Mouse (Mus musculus) urinary bladder, adult 18-20 months (tissue): ENCODE measurements around the gene Cyp2d22.
"Not testable (repeated sequence)": the region's sequence is repeated elsewhere in the genome, so short reads cannot be mapped to it uniquely, and the experiment has no call there.

Source experiments
- DNase-seq, 2 experiments: peaks; one replicate each; pipeline ENCODE4 v3.0.0; 2022; ENCODE audit warnings: low spot score in 2 of 2, mixed read lengths in 2 of 2

The Cyp2d22 gene

DNA sequence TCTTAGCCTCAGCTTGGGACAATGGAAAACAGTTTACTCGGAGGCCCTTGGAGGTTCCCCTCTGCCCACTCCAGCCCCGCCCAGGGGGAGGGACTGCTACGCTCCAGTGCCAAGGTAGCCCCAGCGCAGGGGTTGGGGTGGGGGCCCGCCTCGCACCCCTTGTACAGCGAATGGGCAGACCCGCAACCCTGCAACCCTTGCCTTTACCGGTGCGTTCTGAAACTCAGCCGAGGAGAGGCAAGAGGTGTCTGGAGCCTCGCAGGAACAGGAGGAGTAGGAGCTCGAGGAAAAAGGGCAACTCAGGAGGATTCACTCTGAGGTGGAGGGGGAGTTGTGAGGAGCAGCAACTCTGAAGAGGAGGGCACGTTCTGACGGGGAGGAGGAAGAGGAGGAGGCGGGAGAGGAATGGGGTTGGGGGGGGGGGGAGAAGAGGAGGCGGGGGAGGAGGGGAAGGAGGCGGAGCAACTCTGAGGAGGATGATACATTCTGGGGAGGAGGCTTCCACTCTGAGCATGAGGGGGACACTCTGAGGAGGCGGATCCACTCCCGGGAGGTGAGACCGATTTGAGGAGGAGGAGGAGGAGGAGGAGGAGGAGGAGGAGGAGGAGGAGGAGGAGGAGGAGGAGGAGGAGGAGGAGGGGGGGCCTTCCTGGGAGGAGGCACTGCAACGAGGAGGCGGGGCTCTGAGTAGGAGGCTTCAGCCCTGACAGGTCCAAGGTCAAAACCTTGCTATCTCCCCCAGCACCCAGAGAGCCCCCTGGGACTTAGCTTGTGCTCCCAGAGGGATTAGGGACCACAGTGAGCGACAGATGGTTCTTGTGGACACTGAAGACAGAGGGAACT lies at the start of gene Cyp2d22:
Gene Cyp2d22 (minus strand): TSS at position 390 of the 843 bp plus-strand sequence.
- peak; percentile 38 to 44 for DNase-seq

DNA sequence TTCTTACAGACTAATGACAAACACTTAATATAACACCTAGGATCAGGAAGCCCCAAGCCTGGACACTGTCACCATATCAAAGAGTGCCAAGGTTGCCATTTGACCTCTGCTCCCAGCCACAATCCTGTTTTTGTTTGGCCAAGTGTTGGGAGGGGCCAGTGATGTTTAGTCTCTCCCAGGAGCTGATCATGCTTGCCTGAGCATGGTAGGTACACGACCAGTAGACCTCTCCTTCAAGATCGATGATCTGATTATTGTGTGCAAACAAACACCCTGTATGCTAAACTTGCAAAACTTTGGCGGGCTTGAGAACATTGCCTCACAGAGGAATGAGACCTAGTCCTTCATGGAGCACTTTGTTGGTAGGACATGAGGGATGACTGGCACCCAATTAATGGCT lies 43.4 kb upstream of the Cyp2d22 start:
- no peak for DNase-seq

DNA sequence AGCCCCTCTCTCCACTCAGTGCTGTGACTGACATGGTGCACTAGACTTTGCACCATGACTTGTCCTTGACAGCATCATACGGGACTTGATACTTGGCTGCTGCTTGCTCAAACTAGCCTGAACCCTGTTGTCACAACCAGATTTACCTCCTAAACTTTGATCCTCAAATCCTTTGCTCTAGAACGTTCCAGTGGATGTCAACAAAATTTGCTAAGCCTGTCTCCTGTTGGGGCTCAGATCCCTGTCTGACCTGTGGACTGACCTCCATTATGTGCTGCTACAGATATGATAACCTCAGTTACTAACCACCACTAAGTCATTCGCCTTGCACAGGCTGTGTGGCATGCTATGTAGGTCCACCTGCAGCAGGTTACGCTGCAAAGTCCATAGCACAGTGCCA lies 42.9 kb upstream of the Cyp2d22 start:
- no peak for DNase-seq

- DNase-seq = no peak
Measured at GRCm38 (mm10) chr15:82418616-82419015, 38.6 kb upstream of the Cyp2d22 start.

DNA sequence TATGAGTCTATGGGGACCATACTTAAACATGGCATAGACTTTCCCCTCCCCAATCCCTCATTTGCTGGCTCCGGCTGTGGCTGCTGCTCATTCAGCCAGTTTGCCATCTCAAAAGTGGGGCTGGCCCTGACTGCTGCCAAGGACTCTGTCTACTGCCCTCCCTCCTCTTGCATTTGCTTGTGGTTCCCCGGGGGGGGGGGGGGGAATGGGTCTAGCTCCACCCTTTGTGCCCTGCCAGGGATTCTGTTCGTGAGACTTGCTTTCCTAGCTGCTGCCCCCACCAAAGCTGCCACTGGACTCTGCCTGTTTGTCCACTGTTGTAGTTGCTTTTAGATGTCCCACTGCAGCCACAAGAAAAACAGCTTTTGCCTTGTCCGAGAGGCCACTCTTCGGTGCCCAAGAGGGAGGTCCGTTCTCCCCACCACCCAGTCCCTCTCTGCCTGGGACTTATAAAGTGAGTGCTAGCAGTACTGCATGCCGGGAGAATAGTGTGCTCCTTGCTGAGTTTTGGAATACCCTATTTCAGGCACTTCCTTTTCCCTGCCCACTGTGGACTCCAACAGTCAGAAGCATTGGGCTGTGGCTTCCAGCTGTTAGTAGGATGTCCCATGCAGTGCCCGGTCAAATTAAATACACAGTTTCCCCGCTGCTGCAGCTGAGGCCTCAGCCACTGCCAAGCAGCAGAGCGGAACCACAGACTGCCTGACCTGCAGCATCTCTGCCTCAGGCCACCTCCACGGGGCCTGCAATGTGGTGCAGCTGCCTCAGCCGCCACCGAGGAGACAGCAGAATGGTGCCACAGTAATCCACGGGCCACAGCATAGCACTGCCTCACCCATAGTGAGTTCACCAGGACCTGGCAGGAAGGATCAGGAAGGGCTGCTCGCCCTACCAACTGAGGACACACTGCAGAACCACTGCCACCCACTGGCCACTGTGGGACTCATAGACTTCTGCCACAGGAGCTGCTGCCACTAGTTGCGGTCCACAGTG lies 37.0 kb upstream of the Cyp2d22 start:
- DNase-seq = peak; percentile 73 to 76

DNA sequence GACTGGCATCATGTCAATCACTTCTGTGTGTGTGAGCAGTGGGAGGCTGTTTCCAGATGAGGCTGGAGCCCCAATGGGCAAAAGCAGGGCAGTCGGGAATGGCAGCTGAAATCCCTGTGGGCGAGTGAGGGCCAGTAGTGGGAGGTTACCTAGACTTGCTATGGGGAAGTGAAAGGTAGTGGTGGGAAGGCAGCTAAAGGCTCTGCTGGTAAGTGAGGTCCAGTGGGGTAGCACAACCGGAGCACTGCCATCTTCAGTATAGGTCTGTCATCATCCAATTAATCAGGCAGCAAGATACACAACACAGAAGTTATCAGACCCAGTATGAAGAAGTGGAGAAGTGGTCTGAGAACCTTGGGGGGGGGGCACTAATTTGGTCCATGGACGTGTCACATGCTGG lies 27.5 kb upstream of the Cyp2d22 start:
- no peak for DNase-seq

DNA sequence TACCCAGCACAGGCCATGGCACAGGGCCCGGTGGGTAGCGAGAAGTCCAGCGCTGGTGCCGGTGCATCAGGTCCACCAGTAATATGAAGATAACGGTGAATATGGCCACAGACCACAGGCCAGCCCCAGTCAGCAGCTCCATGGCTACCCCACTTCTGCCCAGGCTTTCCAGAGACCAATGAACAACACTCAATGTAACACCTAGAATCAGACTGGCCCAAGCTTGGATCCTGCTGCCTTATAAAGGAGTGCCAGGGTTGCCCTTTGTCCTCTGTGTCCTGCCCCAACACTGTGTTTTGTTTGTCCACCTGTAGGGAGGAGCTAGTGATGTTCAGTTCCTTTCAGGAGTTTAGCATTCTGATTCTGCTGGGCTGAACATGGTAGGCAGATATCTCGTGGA lies 26.9 kb upstream of the Cyp2d22 start, which contains the start of gene Cyp2d10:
Gene Cyp2d10 (minus strand): TSS at position 215 of the 400 bp plus-strand sequence.
- DNase-seq = no peak

DNA sequence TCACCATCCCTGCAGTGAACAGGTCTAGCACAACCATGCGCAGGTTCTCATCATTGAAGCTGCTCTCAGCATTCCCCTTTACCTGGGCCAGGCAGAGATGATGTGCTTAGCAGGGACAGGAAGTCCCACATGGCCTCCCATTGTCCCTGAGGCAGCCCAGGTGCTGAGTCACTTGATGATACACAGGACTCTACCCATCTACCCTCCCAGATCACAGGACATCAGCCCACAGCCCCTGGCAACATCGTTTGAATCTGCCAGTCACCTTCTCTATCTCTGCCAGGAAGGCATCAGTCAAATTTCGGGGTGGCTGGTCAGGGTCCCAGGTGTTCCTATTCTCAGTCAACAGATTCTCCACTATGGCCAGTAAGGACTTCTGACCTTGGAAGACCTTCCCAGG lies 24.1 kb upstream of the Cyp2d22 start:
- no peak for DNase-seq

- DNase-seq = no peak
Measured at GRCm38 (mm10) chr15:82403606-82404005, 23.5 kb upstream of the Cyp2d22 start.

DNA sequence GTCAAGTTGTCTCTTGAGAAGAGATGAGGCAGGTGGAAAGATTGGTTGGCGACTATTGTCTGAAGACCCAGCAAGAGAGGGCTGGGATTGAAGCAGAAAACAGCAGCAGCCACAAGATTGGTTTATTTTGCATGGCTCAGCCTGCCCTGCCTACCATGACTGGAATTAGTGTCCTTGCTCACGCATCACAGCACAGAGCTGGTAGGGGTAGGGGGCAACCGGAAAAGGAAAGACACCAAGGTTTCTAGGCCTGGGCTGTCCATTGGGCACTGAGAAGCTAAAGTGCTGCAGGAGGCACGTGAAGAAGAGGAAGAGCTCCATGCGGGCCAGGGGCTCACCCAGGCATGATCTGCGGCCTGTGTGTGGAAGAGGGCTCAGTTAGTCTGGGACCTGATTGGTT lies 22.7 kb upstream of the Cyp2d22 start:
- no peak for DNase-seq

DNA sequence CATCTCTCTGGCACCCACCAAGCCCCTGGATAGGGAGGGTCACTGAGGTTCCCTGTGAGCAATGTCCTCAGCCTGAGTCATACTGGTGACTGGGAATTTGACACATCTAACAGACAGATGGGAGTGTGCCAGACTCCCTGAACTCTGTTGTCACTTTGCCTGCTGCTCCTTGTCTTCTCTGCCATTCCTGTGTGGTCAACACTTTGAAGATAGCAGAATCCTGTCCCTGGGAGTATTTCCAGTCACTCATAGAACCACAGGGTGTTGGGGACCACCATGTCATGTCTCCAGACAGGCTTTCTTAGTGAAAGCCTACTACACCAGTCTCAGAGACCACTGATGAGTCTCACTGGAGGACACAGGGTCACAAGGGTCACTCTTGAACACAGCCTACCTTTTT lies 22.0 kb upstream of the Cyp2d22 start:
- no peak for DNase-seq

DNA sequence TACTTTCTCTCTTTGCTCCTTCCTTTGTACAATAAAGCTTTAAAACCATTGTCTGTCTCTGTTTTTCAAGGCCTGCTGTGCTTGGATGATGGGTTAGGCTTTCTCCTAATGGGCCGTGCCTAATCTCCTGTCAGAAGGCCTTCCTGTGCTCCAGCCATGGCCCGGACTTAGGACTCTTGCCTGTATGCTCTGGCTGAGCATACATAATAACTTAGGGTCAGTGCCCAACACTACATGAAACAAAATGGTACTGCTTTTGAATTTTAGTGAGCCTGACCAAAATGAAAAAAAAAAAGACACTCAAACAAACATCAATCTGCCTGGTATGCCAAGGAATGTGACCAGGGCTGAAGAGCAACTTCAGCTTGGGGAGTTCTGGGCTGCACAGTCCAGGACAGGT lies 21.5 kb upstream of the Cyp2d22 start:
- DNase-seq = no peak

GRCm38 (mm10) chr15:82395955-82396354 lies 15.9 kb upstream of the Cyp2d22 start:
- DNase-seq = not testable (repeated sequence)

- DNase-seq = not testable (repeated sequence)
Measured at GRCm38 (mm10) chr15:82393922-82394321, 13.9 kb upstream of the Cyp2d22 start, which contains the start of gene Cyp2d11. Gene Cyp2d11, minus strand, starts transcription at chr15:82394022.

- DNase-seq = not testable (repeated sequence)
Measured at GRCm38 (mm10) chr15:82389916-82390315, 9.9 kb upstream of the Cyp2d22 start.

DNA sequence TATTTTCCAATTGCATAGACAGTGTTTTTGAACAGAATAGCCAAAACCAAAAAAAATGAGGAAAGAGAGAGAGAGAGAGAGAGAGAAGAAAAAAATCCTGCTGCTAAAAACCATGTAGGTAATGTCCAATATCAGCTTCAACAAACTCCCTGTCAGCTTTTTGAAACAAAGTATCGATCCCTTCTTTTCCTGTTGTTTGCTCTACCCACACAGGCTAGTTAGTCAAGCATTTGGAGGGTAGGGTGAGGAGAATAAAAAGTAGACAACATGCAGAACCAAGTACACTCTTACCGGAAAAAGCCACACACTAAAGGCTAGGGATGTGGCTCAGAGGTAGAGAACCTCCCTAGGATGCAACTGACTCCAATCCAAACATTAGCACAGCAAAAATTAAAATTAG lies 5.7 kb upstream of the Cyp2d22 start:
- DNase-seq = no peak

DNA sequence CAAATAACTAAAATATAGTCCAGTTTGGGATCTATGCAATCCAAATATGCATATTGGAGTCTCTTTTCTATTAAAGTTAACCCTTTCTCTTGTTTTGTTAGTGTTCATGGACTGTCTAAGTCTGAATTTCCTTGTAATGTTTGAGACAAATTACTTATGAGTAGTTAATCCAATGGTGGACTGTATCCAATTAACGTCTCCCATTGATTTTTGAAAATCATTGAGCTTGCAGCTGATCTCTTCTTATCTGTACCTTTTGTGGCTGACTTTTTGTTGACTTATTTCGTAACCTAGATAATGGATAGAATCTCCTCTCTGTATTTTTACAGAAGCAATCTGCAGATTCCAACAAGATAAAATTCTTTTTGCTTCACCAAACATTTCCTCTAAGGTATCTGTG lies 2.4 kb upstream of the Cyp2d22 start:
- no peak for DNase-seq

DNA sequence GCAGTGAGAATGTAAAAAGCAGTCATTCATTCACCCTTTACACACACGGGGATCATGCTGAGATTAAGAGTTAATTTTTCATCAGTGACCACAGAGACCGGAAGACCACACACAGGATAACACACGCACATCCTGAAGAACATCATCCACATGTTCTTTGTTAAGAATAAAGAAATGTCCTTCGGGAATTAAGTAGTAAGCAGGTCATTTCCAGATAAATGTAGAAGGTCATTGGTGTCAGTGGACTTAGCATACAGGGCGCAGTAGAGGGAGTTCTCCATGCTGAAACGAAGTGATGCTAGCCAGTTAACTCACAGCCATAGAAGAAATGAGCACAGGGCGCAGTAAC lies 628 bp upstream of the Cyp2d22 start:
- DNase-seq = no peak

- DNase-seq = no peak
Measured at GRCm38 (mm10) chr15:82379511-82379870, 569 bp downstream of the Cyp2d22 start.

DNA sequence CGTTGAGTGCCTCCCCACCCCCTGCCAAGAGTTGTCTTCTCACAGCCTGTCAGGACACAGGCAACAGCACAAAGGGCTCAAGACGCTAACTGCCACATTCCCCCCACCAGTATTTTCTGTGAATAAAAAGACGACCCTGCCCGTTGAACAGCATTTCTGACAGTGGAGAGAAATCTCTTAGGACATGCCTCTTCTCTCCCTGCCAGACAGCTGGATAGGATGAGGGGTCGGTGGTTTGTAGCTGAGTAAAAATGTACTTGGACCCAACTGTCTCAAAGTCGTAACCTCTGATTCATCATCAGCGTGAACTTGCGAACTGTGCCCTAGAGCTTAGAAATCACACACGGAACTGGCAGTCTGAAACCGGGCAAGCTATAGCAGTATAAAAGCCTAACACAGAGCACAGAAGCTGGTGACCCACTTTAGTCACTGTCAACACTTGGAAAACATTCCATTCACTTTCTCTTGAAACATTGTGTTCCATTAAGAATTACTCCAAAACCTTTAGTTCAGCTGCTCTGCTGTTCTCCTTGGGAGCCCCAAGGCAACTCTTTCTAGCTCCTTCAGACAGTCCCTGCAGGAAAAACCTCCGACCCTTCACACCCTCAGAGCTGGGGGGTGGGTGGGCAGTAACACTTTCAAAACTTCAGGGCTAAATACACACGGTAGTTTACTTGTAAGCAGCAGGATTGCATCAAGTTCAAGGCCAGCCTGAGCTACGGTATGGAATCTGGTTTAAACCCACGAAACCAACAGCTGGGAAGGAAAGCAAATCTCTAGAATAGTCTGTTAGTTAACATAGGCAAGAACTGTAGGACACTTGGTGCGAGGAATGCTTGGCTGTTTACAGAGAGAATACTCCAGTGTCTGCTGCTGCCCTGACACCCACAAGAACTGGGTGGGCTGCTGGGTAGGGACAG lies 1.5 kb downstream of the Cyp2d22 start:
- no peak for DNase-seq

- no peak for DNase-seq
Measured at GRCm38 (mm10) chr15:82377701-82378100, 2.4 kb downstream of the Cyp2d22 start.
